Mouse (Mus musculus): ENCODE results near the gene Sertad2.

Sertad2 gene

DNA sequence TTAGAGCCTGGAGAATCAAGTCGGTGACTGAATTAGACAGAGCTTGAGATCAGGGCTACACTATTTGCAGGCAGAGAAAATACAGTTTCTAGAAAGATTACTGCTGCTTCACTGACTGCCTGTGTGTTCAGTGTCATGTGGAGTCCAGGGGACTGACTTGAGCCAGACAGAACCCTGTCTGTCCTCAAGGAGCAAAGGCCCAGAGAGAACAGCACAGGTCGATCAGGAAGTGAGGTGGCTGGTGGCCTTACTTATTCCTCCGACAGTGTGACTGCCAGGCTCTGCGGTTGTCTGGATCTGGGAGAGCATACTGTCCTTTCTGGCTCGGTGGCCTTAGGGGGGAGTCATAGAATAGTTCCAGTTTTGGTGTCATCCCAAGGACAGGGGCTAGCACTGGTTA lies 137.7 kb downstream of the Sertad2 start:
- DNase-seq (ENCODE audit: extremely low read depth, low read depth), result no peak

DNA sequence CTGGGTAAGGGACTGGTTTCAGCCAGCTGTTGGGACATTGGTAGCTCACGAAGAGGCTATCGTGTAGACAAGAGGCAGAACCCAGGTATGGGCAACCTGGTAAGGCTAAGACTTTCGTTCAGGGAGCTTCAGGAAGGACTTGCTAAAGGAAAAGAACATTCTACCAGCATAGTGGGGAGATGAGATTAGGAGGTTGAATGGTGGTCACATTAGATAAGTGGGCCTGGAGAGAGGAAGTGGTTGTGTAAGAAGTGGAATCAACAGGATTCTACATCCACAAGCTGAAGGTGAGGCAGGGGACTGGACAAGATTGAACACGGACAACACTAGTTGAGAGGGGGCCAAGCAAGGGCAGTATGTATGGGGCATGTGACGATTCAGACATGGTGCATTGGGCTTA lies 138.6 kb downstream of the Sertad2 start:
- peak; percentile 30 for DNase-seq (ENCODE audit: extremely low read depth, low read depth)

DNA sequence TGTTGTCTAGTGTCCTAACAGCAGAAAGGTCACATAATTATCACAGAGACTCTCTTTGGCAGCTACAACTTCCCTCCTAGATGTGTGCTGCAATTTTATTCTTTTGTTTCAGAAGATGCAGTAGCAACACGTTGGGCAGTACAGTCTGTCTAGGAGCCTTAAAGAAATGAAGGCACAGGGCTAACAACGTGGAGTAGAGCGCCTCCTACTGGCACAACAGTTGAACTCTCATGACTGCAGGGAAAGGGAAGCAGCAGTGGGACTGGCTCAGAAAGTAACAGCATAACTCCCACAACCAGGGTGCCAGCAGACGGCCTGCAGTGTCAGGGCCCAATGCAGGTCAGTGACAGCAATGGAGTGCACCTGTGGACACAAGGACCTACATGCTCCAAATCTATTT lies 147.9 kb downstream of the Sertad2 start:
- DNase-seq (ENCODE audit: extremely low read depth, low read depth), result peak; percentile 47

Measured in MEL-GATA-1-ER (cell line).